Mouse (Mus musculus): ENCODE measurements around the gene Lhx8. TPM values are rescaled to one million over a fixed set of nuclear protein-coding genes. Genes with fewer than 3 reads are reported as not detected.

The Lhx8 gene
- polyA plus RNA-seq, 1 experiment from 2014 or later, result not detected

DNA sequence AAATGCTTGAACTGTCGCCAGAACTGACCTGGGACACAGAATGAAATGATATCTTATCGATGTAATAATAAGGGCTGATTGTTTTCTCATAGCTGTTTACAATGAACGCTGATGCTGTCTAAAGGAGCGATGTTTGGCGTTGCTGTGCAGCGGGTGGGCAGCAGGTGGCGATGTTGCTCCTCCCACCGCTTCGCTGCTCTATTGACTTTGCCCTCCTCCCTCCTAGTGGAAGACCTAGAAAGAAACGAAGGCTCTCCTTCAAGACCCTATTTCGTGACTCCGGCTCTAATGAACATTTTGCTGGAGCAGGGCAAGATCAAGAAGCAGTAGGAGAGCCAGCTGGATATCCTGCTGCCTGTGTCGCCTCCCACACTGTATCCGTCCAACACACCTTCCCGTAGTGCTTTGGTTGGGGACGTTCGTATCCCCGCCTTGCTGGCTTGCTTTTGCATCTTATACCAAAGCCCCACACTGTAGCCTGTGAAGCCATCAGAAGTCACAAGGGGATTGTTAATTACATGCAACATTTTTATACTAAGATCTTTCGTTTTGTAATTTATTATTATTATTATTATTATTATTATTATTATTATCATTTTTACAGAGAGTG lies 60.6 kb downstream of the Lhx8 start:
- peak; percentile 99 for TF ChIP-seq CTCF (IDR thresholded peaks at IDR 0.05; ENCODE audit: low read depth)
- Histone ChIP-seq H3K9ac (ENCODE audit: low read depth, low read length) (no peak overlapping the region), H3K27ac (ENCODE audit: low read depth, low read length) (no peak overlapping the region), H3K4me2 (replicated peaks; ENCODE audit: low read depth) (peak overlapping the region; percentile 45), H3K9me3 (ENCODE audit: control insufficient read depth) (no peaks in the 10 kb centered on the region), H3K4me3 (ENCODE audit: low read depth, low read length) (no peak overlapping the region), H3K4me1 (replicated peaks; ENCODE audit: control insufficient read depth, insufficient read depth, low read length) (no peaks in the 10 kb centered on the region), H3K36me3 (ENCODE audit: control insufficient read depth, insufficient read depth) (no peaks in the 10 kb centered on the region), H3K27me3 (replicated peaks; ENCODE audit: control insufficient read depth, insufficient read depth, low read length) (no peaks in the 10 kb centered on the region)
- ATAC-seq, result peak; percentile 48; the same call in 1 of the 2 replicates
- WGBS, result 20% methylated on average over 19 of the region's 19 CpGs

DNA sequence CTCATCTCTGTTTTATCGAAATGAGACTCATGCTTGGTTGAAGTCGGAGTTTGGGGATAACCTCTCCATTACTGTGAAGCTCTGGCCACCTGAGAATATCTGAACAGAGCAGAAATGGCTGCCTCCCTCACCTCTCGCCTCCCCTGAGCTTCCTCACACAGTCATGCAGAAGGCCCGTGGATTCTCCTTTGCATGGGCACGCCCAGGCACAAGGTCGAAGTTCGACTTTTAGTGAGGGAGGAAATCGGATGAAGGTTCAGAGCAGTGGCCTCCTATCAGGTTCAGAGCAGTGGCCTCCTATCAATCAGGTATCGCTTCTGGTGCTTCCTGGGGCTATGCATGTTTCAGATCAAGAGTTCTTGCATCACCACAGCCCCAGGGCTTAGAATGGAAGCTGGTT lies 62.1 kb downstream of the Lhx8 start:
- Histone ChIP-seq H3K4me2 (replicated peaks; ENCODE audit: low read depth) (no peak overlapping the region), H3K4me3 (ENCODE audit: low read depth, low read length) (no peak overlapping the region), H3K4me1 (replicated peaks; ENCODE audit: control insufficient read depth, insufficient read depth, low read length) (no peaks in the 10 kb centered on the region), H3K27ac (ENCODE audit: low read depth, low read length) (no peak overlapping the region), H3K9me3 (ENCODE audit: control insufficient read depth) (no peaks in the 10 kb centered on the region), H3K9ac (ENCODE audit: low read depth, low read length) (no peak overlapping the region), H3K36me3 (ENCODE audit: control insufficient read depth, insufficient read depth) (no peaks in the 10 kb centered on the region), H3K27me3 (replicated peaks; ENCODE audit: control insufficient read depth, insufficient read depth, low read length) (no peaks in the 10 kb centered on the region)
- ATAC-seq, result peak; percentile 92
- 40% methylated on average over 9 of the region's 9 CpGs for WGBS
- no peak for TF ChIP-seq CTCF (IDR thresholded peaks at IDR 0.05; ENCODE audit: low read depth)

GRCm38 (mm10) chr3:154257312-154257711 lies 73.1 kb downstream of the Lhx8 start:
- Histone ChIP-seq H3K27me3 (replicated peaks; ENCODE audit: control insufficient read depth, insufficient read depth, low read length) (no peaks in the 10 kb centered on the region), H3K36me3 (ENCODE audit: control insufficient read depth, insufficient read depth) (no peaks in the 10 kb centered on the region), H3K9me3 (ENCODE audit: control insufficient read depth) (no peaks in the 10 kb centered on the region), H3K4me1 (replicated peaks; ENCODE audit: control insufficient read depth, insufficient read depth, low read length) (no peaks in the 10 kb centered on the region), H3K4me3 (ENCODE audit: low read depth, low read length) (no peak overlapping the region), H3K27ac (ENCODE audit: low read depth, low read length) (no peak overlapping the region), H3K4me2 (replicated peaks; ENCODE audit: low read depth) (no peak overlapping the region), H3K9ac (ENCODE audit: low read depth, low read length) (no peak overlapping the region)
- no peak for ATAC-seq
- TF ChIP-seq CTCF (IDR thresholded peaks at IDR 0.05; ENCODE audit: low read depth), result no peak
